Mouse (Mus musculus): ENCODE measurements around the gene Gm9903. TPM values are rescaled to one million over a fixed set of nuclear protein-coding genes. Genes with fewer than 3 reads are reported as not detected.
A peak's percentile ranks its signal among the peaks of the same experiment; 100 is the strongest.

The Gm9903 gene
- polyA plus RNA-seq, 1 experiment from 2014 or later: 0.35 TPM

DNA sequence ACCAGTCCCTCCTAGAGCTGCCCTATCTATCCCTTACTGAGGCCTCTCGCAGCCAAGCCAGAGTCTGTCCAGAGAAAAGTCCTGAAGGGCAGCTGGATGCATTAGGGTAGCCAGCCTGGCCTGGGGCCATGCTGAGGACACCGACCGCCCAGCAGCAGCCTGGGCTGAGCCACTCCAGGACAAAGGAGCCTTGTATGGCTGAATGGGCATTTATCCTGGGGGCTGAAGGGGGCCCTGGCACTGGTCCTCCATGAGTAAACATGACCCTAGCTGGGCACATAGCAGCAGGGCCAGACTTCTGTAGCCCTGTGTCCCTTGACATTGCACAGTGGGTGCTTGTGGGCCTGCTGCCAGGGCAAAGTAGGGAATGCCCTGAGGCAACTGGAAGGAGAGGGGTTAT is 44.7 kb downstream of the Gm9903 start:
- H3K4me1 ChIP-seq: no peaks in the 10 kb centered on the region
- ATAC-seq (ENCODE audit: insufficient number of reproducible peaks, low FRiP score, low TSS enrichment, low read depth): peak; percentile 65
- no peaks in the 10 kb centered on the region for H3K9me3 ChIP-seq
- no peak overlapping the region for H3K4me3 ChIP-seq
- peaks cover 35% of the 10 kb centered on the region for H3K36me3 ChIP-seq
- H3K9ac ChIP-seq: no peak overlapping the region
- 74% methylated on average over 3 of the region's 3 CpGs for WGBS
- no peaks in the 10 kb centered on the region for H3K27me3 ChIP-seq
- no peak overlapping the region for H3K4me2 ChIP-seq
- peak overlapping the region; percentile 59 for H3K27ac ChIP-seq

- Histone ChIP-seq H3K4me2 (no peak overlapping the region), H3K9me3 (no peaks in the 10 kb centered on the region), H3K27ac (no peak overlapping the region), H3K27me3 (no peaks in the 10 kb centered on the region), H3K4me3 (no peak overlapping the region), H3K9ac (no peak overlapping the region), H3K36me3 (peaks cover 21% of the 10 kb centered on the region), H3K4me1 (peaks cover 3% of the 10 kb centered on the region; the same call in 1 of the 2 replicates)
- WGBS: 0% methylated on average over 1 of the region's 1 CpGs
- no peak for ATAC-seq (ENCODE audit: insufficient number of reproducible peaks, low FRiP score, low TSS enrichment, low read depth)
Observed at GRCm38 (mm10) chr5:33675964-33676363, 46.2 kb downstream of the Gm9903 start.

GRCm38 (mm10) chr5:33678244-33678643 is 48.5 kb downstream of the Gm9903 start:
- Histone ChIP-seq H3K4me1 (peaks cover 11% of the 10 kb centered on the region), H3K27ac (no peak overlapping the region), H3K36me3 (peaks cover 1% of the 10 kb centered on the region), H3K9ac (no peak overlapping the region), H3K4me3 (no peak overlapping the region), H3K27me3 (no peaks in the 10 kb centered on the region), H3K9me3 (no peaks in the 10 kb centered on the region), H3K4me2 (no peak overlapping the region)
- WGBS: 77% methylated on average over 5 of the region's 5 CpGs
- no peak for ATAC-seq (ENCODE audit: insufficient number of reproducible peaks, low FRiP score, low TSS enrichment, low read depth)

- no peak overlapping the region for H3K4me3 ChIP-seq
- H3K4me2 ChIP-seq: no peak overlapping the region
- no peaks in the 10 kb centered on the region for H3K36me3 ChIP-seq
- no peak overlapping the region for H3K9ac ChIP-seq
- peak overlapping the region; percentile 47; the same call in 1 of the 2 replicates for H3K27ac ChIP-seq
- no peaks in the 10 kb centered on the region for H3K27me3 ChIP-seq
- no peaks in the 10 kb centered on the region for H3K9me3 ChIP-seq
- ATAC-seq (ENCODE audit: insufficient number of reproducible peaks, low FRiP score, low TSS enrichment, low read depth): no peak
- 40% methylated on average over 3 of the region's 3 CpGs for WGBS
- peaks cover 24% of the 10 kb centered on the region for H3K4me1 ChIP-seq
Observed at GRCm38 (mm10) chr5:33681044-33681443, 51.3 kb downstream of the Gm9903 start.

Other genes with a start within 250 kb of the Gm9903 start
- gene Nkx1-1, start 195.9 kb upstream of the Gm9903 start, polyA plus RNA-seq (2015; fragmentation: Nextera tagmentation; extraction: Ambion mirVana): not detected in 2 replicates
- 62.5 and 69.1 TPM in 2 replicates for gene Fam53a, start 290 bp upstream of the Gm9903 start, polyA plus RNA-seq (2015; fragmentation: Nextera tagmentation; extraction: Ambion mirVana)
- gene Slbp, start 22.6 kb downstream of the Gm9903 start, polyA plus RNA-seq (2015; fragmentation: Nextera tagmentation; extraction: Ambion mirVana): 204 and 206 TPM in 2 replicates
- gene Tacc3, start 28.2 kb downstream of the Gm9903 start, polyA plus RNA-seq (2015; fragmentation: Nextera tagmentation; extraction: Ambion mirVana): 150 and 151 TPM in 2 replicates
- 45.8 and 49.7 TPM in 2 replicates for gene Tmem129, start 28.5 kb downstream of the Gm9903 start, polyA plus RNA-seq (2015; fragmentation: Nextera tagmentation; extraction: Ambion mirVana)
- gene Fgfr3, start 91.7 kb downstream of the Gm9903 start, polyA plus RNA-seq (2015; fragmentation: Nextera tagmentation; extraction: Ambion mirVana): 33.5 and 37.1 TPM in 2 replicates
- gene Letm1, start 152.9 kb downstream of the Gm9903 start, polyA plus RNA-seq (2015; fragmentation: Nextera tagmentation; extraction: Ambion mirVana): 40.8 and 41.7 TPM in 2 replicates
- gene Nsd2, start 190.8 kb downstream of the Gm9903 start, polyA plus RNA-seq (2015; fragmentation: Nextera tagmentation; extraction: Ambion mirVana): 32.1 and 37.1 TPM in 2 replicates

Data from limb, embryonic 15.5 days (tissue).